Mouse (Mus musculus) thymus, adult 2 months (tissue): ENCODE measurements around the gene Cyp1b1.

ENCODE experiments used
- CTCF ChIP-seq: fragments of 200-500 bp; IDR thresholded peaks from 2 replicates; pipeline ENCODE4 v1.5.1; 2012; ENCODE audit warnings: mild to moderate bottlenecking, control low read depth, low read length, moderate library complexity, borderline replicate concordance; ENCODE audit not compliant: control insufficient read depth, poor library complexity, insufficient read depth; ENCODE audit errors: extremely low read depth
- POLR2A ChIP-seq: fragments of 200-500 bp; IDR thresholded peaks from 2 replicates; pipeline ENCODE4 v1.6.1; 2012; ENCODE audit warnings: mild to moderate bottlenecking, low read length, control low read depth, moderate library complexity; ENCODE audit not compliant: control insufficient read depth, poor library complexity, insufficient read depth; ENCODE audit errors: extremely low read depth

- TF ChIP-seq CTCF, result no peak
- no peak for TF ChIP-seq POLR2A
Measured at GRCm38 (mm10) chr17:79661848-79662247, 53.0 kb downstream of the Cyp1b1 start.
